Mouse (Mus musculus) stomach, postnatal 0 days (tissue): ENCODE data around the gene Foxp1. TPM values are rescaled to one million over a fixed set of nuclear protein-coding genes. Genes with fewer than 3 reads are reported as not detected.

Experiments used
- ATAC-seq: fragments of 200-750 bp; cut with Nextera tagmentation; 2 replicates; pipeline ENCODE4 v1.8.0; 2017; ENCODE audit not compliant: low FRiP score, low TSS enrichment
- DNase-seq: peaks from one replicate; pipeline ENCODE4 v3.0.0-alpha.2; 2016; ENCODE audit warnings: low spot score
- H3K27ac ChIP-seq: fragments of 300-500 bp; sonication (generic); replicated peaks from 2 replicates; pipeline ENCODE4 v1.5.1; 2014; ENCODE audit warnings: mild to moderate bottlenecking, control low read depth
- H3K27me3 ChIP-seq: fragments of 300-500 bp; sonication (generic); 2 replicates; pipeline ENCODE4 v1.6.1; 2014; ENCODE audit warnings: low read length; ENCODE audit not compliant: control insufficient read depth, insufficient read depth
- H3K36me3 ChIP-seq: fragments of 300-500 bp; sonication (generic); 2 replicates; pipeline ENCODE4 v1.6.1; 2014; ENCODE audit warnings: low read length, mixed read lengths; ENCODE audit not compliant: control insufficient read depth, insufficient read depth
- H3K4me1 ChIP-seq: fragments of 300-500 bp; sonication (generic); replicated peaks from 2 replicates; pipeline ENCODE4 v1.6.1; 2014; ENCODE audit warnings: antibody characterized with exemption; ENCODE audit not compliant: control insufficient read depth, insufficient read depth
- H3K4me2 ChIP-seq: fragments of 300-500 bp; sonication (generic); replicated peaks from 2 replicates; pipeline ENCODE4 v1.6.1; 2014; ENCODE audit warnings: low read depth, mild to moderate bottlenecking, control low read depth, moderate library complexity
- H3K4me3 ChIP-seq: fragments of 300-500 bp; sonication (generic); 2 replicates; pipeline ENCODE4 v1.5.1; 2014; ENCODE audit warnings: low read depth, low read length, control low read depth
- H3K9ac ChIP-seq: fragments of 300-500 bp; sonication (generic); 2 replicates; pipeline ENCODE4 v1.6.1; 2014; ENCODE audit warnings: mild to moderate bottlenecking, low read length, control low read depth, mixed read lengths
- H3K9me3 ChIP-seq: fragments of 300-500 bp; sonication (generic); 2 replicates; pipeline ENCODE4 v1.6.1; 2016; ENCODE audit warnings: low read length; ENCODE audit not compliant: control insufficient read depth
- CTCF ChIP-seq: IDR thresholded peaks from 2 replicates; pipeline ENCODE4 v1.5.1; 2016; ENCODE audit warnings: antibody characterized with exemption, low read depth, mild to moderate bottlenecking, moderate library complexity
- EP300 ChIP-seq: optimal IDR thresholded peaks from 2 replicates; pipeline ENCODE3; 2016; ENCODE audit warnings: antibody characterized with exemption
- WGBS: fragments of 180-500 bp; shearing (Covaris S2); extraction: QIAGEN DNeasy Blood & Tissue Kit; methylation state at CpG from one replicate; pipeline ENCODE4 v1.1.7; 2014; 5-methylcytosine and 5-hydroxymethylcytosine counted together
- polyA plus RNA-seq: library from polyadenylated mRNA; unstranded; fragments of >200 nt; fragmentation: Nextera tagmentation; extraction: Ambion mirVana; gene quantifications from 2 replicates; pipeline ENCODE4 v1.2.1, GENCODE M21; 2015

The Foxp1 gene
- polyA plus RNA-seq, 1 experiment from 2014 or later: 68.9 TPM

GRCm38 (mm10) chr6:99212461-99212860 is 310.1 kb downstream of the Foxp1 start:
- 72% methylated on average over 4 of the region's 4 CpGs for WGBS
- Histone ChIP-seq H3K27ac (no peak overlapping the region), H3K4me3 (no peak overlapping the region), H3K9me3 (no peaks in the 10 kb centered on the region), H3K27me3 (no peaks in the 10 kb centered on the region), H3K36me3 (no peaks in the 10 kb centered on the region), H3K4me1 (no peaks in the 10 kb centered on the region), H3K4me2 (no peak overlapping the region), H3K9ac (no peak overlapping the region)
- no peak for DNase-seq
- no peak for ATAC-seq
- TF ChIP-seq CTCF (no peak), EP300 (no peak)

GRCm38 (mm10) chr6:99211663-99212333 is 310.7 kb downstream of the Foxp1 start:
- ATAC-seq (no peak), DNase-seq (no peak)
- Histone ChIP-seq H3K27me3 (no peaks in the 10 kb centered on the region), H3K9ac (no peak overlapping the region), H3K27ac (no peak overlapping the region), H3K4me1 (no peaks in the 10 kb centered on the region), H3K36me3 (no peaks in the 10 kb centered on the region), H3K4me2 (no peak overlapping the region), H3K4me3 (no peak overlapping the region), H3K9me3 (no peaks in the 10 kb centered on the region)
- TF ChIP-seq EP300 (no peak), CTCF (no peak)
- 75% methylated on average over 5 of the region's 5 CpGs for WGBS

GRCm38 (mm10) chr6:99210161-99210560 is 312.4 kb downstream of the Foxp1 start:
- H3K4me1 ChIP-seq: 0 out of 2 replicates have a peak, but pooled peaks cover 5% of the 10 kb centered on the region
- H3K36me3 ChIP-seq: no peaks in the 10 kb centered on the region
- H3K27ac ChIP-seq: no peak overlapping the region
- no peaks in the 10 kb centered on the region for H3K9me3 ChIP-seq
- no peak overlapping the region for H3K9ac ChIP-seq
- TF ChIP-seq CTCF (no peak), EP300 (no peak)
- no peaks in the 10 kb centered on the region for H3K27me3 ChIP-seq
- 80% methylated on average over 7 of the region's 7 CpGs for WGBS
- no peak overlapping the region for H3K4me2 ChIP-seq
- DNase-seq (no peak), ATAC-seq (no peak)
- H3K4me3 ChIP-seq: no peak overlapping the region

GRCm38 (mm10) chr6:99207226-99207885 is 315.2 kb downstream of the Foxp1 start:
- WGBS: 53% methylated on average over 6 of the region's 6 CpGs
- no peaks in the 10 kb centered on the region for H3K27me3 ChIP-seq
- H3K9ac ChIP-seq: no peak overlapping the region
- TF ChIP-seq EP300 (no peak), CTCF (no peak)
- no peaks in the 10 kb centered on the region for H3K36me3 ChIP-seq
- DNase-seq (no peak), ATAC-seq (no peak)
- peaks cover 14% of the 10 kb centered on the region for H3K4me1 ChIP-seq
- H3K27ac ChIP-seq: no peak overlapping the region
- H3K4me3 ChIP-seq: no peak overlapping the region
- no peaks in the 10 kb centered on the region for H3K9me3 ChIP-seq
- no peak overlapping the region for H3K4me2 ChIP-seq

GRCm38 (mm10) chr6:99206437-99206870 is 316.1 kb downstream of the Foxp1 start:
- H3K27ac ChIP-seq: peak overlapping the region; percentile 69
- no peak for TF ChIP-seq EP300
- TF ChIP-seq CTCF: no peak
- no peaks in the 10 kb centered on the region for H3K36me3 ChIP-seq
- H3K4me1 ChIP-seq: peaks cover 14% of the 10 kb centered on the region
- H3K4me2 ChIP-seq: no peak overlapping the region
- no peaks in the 10 kb centered on the region for H3K9me3 ChIP-seq
- WGBS: 28% methylated on average over 5 of the region's 5 CpGs
- no peaks in the 10 kb centered on the region for H3K27me3 ChIP-seq
- ATAC-seq (no peak), DNase-seq (no peak)
- H3K4me3 ChIP-seq: no peak overlapping the region
- H3K9ac ChIP-seq: 0 out of 2 replicates have a peak overlapping the region, but pooled peaks have one; percentile 1
